Mouse (Mus musculus) megakaryocyte-erythroid progenitor cell, adult 5-6 weeks (primary cell): ENCODE measurements around the gene Olfr1303. TPM values are rescaled to one million over a fixed set of nuclear protein-coding genes. Genes with fewer than 3 reads are reported as not detected.

Experiments used
- ATAC-seq: replicated peaks from 2 replicates; pipeline ENCODE4 v1.8.0; 2016; ENCODE audit warnings: mild to moderate bottlenecking, inconsistent platforms; ENCODE audit not compliant: severe bottlenecking, poor library complexity, low FRiP score, low TSS enrichment
- total RNA-seq, 2 experiments: library from RNA; stranded (forward) in 1 of 2; stranded (reverse) in 1 of 2; fragments of 200-1000, 215-1000 nt in 1 of 2; fragments of >200 nt in 1 of 2; fragmentation: Nextera tagmentation in 1 of 2; gene quantifications; 2 replicates each; pipeline ENCODE4 v1.2.3; 2014 to 2017

The Olfr1303 gene
- total RNA-seq (2014; fragmentation: Nextera tagmentation) = not detected in 2 replicates
- total RNA-seq (2017) = not detected in 2 replicates

- ATAC-seq = no peak
Measured at GRCm38 (mm10) chr2:111820240-111820639, at the start of gene Olfr1303. Gene Olfr1303 (minus strand): TSS chr2:111820340.

- no peak for ATAC-seq
Measured at GRCm38 (mm10) chr2:111812936-111813335, 7.2 kb downstream of the Olfr1303 start.

GRCm38 (mm10) chr2:111777129-111777528, 43.0 kb downstream of the Olfr1303 start, which contains the start of gene Olfr1302:
Gene Olfr1302 (plus strand): TSS chr2:111777429.
- no peak for ATAC-seq

Other genes starting within 250 kb of the Olfr1303 start
- not detected in 2 replicates for gene Olfr1297, start 193.8 kb downstream of the Olfr1303 start, total RNA-seq (2014; fragmentation: Nextera tagmentation)
- gene Olfr1297, start 193.8 kb downstream of the Olfr1303 start, total RNA-seq (2017) = not detected in 2 replicates
- gene Olfr1298, start 171.1 kb downstream of the Olfr1303 start, total RNA-seq (2014; fragmentation: Nextera tagmentation) = not detected in 2 replicates
- gene Olfr1298, start 171.1 kb downstream of the Olfr1303 start, total RNA-seq (2017) = not detected in 2 replicates
- not detected in 2 replicates for gene Olfr1299, start 158.9 kb downstream of the Olfr1303 start, total RNA-seq (2014; fragmentation: Nextera tagmentation)
- gene Olfr1299, start 158.9 kb downstream of the Olfr1303 start, total RNA-seq (2017) = not detected in 2 replicates
- not detected in 2 replicates for gene Olfr1301, start 69.3 kb downstream of the Olfr1303 start, total RNA-seq (2014; fragmentation: Nextera tagmentation)
- gene Olfr1301, start 69.3 kb downstream of the Olfr1303 start, total RNA-seq (2017) = not detected in 2 replicates
- not detected in 2 replicates for gene Olfr1302, start 42.9 kb downstream of the Olfr1303 start, total RNA-seq (2014; fragmentation: Nextera tagmentation)
- gene Olfr1302, start 42.9 kb downstream of the Olfr1303 start, total RNA-seq (2017) = not detected in 2 replicates
- not detected in 2 replicates for gene Olfr1305, start 56.8 kb upstream of the Olfr1303 start, total RNA-seq (2014; fragmentation: Nextera tagmentation)
- gene Olfr1305, start 56.8 kb upstream of the Olfr1303 start, total RNA-seq (2017) = not detected in 2 replicates
- gene Olfr1306, start 95.9 kb upstream of the Olfr1303 start, total RNA-seq (2014; fragmentation: Nextera tagmentation) = not detected in 2 replicates
- gene Olfr1306, start 95.9 kb upstream of the Olfr1303 start, total RNA-seq (2017) = not detected in 2 replicates
- gene Olfr1307, start 129.1 kb upstream of the Olfr1303 start, total RNA-seq (2014; fragmentation: Nextera tagmentation) = not detected in 2 replicates
- not detected in 2 replicates for gene Olfr1307, start 129.1 kb upstream of the Olfr1303 start, total RNA-seq (2017)
- not detected in 2 replicates for gene Olfr1308, start 144.6 kb upstream of the Olfr1303 start, total RNA-seq (2014; fragmentation: Nextera tagmentation)
- gene Olfr1308, start 144.6 kb upstream of the Olfr1303 start, total RNA-seq (2017) = not detected in 2 replicates
- not detected in 2 replicates for gene Olfr1309, start 169.9 kb upstream of the Olfr1303 start, total RNA-seq (2014; fragmentation: Nextera tagmentation)
- gene Olfr1309, start 169.9 kb upstream of the Olfr1303 start, total RNA-seq (2017) = not detected in 2 replicates
- not detected in 2 replicates for gene Olfr1310, start 192.4 kb upstream of the Olfr1303 start, total RNA-seq (2014; fragmentation: Nextera tagmentation)
- not detected in 2 replicates for gene Olfr1310, start 192.4 kb upstream of the Olfr1303 start, total RNA-seq (2017)
- gene Olfr1311, start 204.1 kb upstream of the Olfr1303 start, total RNA-seq (2014; fragmentation: Nextera tagmentation) = not detected in 2 replicates
- not detected in 2 replicates for gene Olfr1311, start 204.1 kb upstream of the Olfr1303 start, total RNA-seq (2017)
- not detected in 2 replicates for gene Olfr1312, start 229.9 kb upstream of the Olfr1303 start, total RNA-seq (2014; fragmentation: Nextera tagmentation)
- not detected in 2 replicates for gene Olfr1312, start 229.9 kb upstream of the Olfr1303 start, total RNA-seq (2017)